Mouse (Mus musculus) lung, adult 2 months (tissue): ENCODE results near the gene Robo3.

Experiments
- CTCF ChIP-seq: fragments of 200-500 bp; IDR thresholded peaks from 2 replicates; pipeline ENCODE4 v1.5.1; 2011; ENCODE audit warnings: mild to moderate bottlenecking, low read length, control low read depth; ENCODE audit not compliant: insufficient read depth
- POLR2A ChIP-seq: fragments of 200-500 bp; IDR thresholded peaks from 2 replicates; pipeline ENCODE4 v1.6.1; 2011; ENCODE audit warnings: low read depth, mild to moderate bottlenecking, control low read depth, low read length, borderline replicate concordance; ENCODE audit errors: extremely low read depth

- TF ChIP-seq CTCF (no peak), POLR2A (no peak)
Measured at GRCm38 (mm10) chr9:37474923-37475322, 41.9 kb upstream of the Robo3 start.
